In genomic region chr5:5510304-5510887, GRCm38 (mm10) we compare ENCODE assay signal across 12 mouse cellular contexts. TPM values are rescaled to one million over a fixed set of nuclear protein-coding genes. Genes with fewer than 3 reads are reported as not detected.
A peak's percentile ranks its signal among the peaks of the same experiment; 100 is the strongest.
DNase-seq lines count a peak whose midpoint lies in the region; ATAC-seq and TF ChIP-seq lines count a peak whose summit lies in the region.
"Had no signal": no experiment of that assay in that cellular context is flagged by ENCODE, and none has a peak within 500 bp of the region (broad histone marks: within the 10 kb centered on the region; RNA-seq: fewer than 3 reads in every experiment).

No protein-coding gene starts in this region.

- peaks cover 54% of the 10 kb centered on the region for H3K79me3 ChIP-seq in C2C12 (ENCODE audit: low read depth)

- peaks cover 4% of the 10 kb centered on the region for H3K36me3 ChIP-seq in heart, embryonic 16.5 days (ENCODE audit: control insufficient read depth, insufficient read depth)
- H3K36me3 ChIP-seq in C2C12 (ENCODE audit: control insufficient read depth, insufficient read depth) = peaks cover 57% of the 10 kb centered on the region
- no peaks in the 10 kb centered on the region for H3K36me3 ChIP-seq in forebrain, embryonic 15.5 days

- no peak overlapping the region for H3K27ac ChIP-seq in heart, embryonic 16.5 days (ENCODE audit: low read length)
- H3K27ac ChIP-seq in forebrain, embryonic 15.5 days (replicated peaks) = no peak overlapping the region
- H3K27ac ChIP-seq: hindbrain, postnatal 0 days; liver, embryonic 12.5 days had no signal

- peaks cover 7% of the 10 kb centered on the region; the same call in 1 of the 2 replicates for H3K4me1 ChIP-seq in heart, embryonic 16.5 days (ENCODE audit: control insufficient read depth, insufficient read depth, low read length)
- peaks cover 33% of the 10 kb centered on the region for H3K4me1 ChIP-seq in forebrain, embryonic 15.5 days

- no peak for TF ChIP-seq CTCF in C2C12 (IDR thresholded peaks at IDR 0.05; ENCODE audit: control insufficient read depth, insufficient read depth, insufficient read length)

- H3K27me3 ChIP-seq in heart, embryonic 16.5 days (ENCODE audit: control insufficient read depth, insufficient read depth, low read length) = no peaks in the 10 kb centered on the region
- H3K27me3 ChIP-seq in C2C12 (ENCODE audit: control insufficient read depth, insufficient read depth, insufficient read length) = no peaks in the 10 kb centered on the region
- no peaks in the 10 kb centered on the region for H3K27me3 ChIP-seq in forebrain, embryonic 15.5 days
- H3K27me3 ChIP-seq: liver, embryonic 12.5 days had no signal

- 0 out of 2 replicates have a peak overlapping the region, but pooled peaks have one; percentile 14 for H3K4me2 ChIP-seq in heart, embryonic 16.5 days (ENCODE audit: low read depth, low read length)
- H3K4me2 ChIP-seq in forebrain, embryonic 15.5 days (replicated peaks) = 0 out of 2 replicates have a peak overlapping the region, but pooled peaks have one; percentile 13
- H3K4me2 ChIP-seq: liver, embryonic 12.5 days had no signal

- H3K9me3 ChIP-seq in heart, embryonic 16.5 days (replicated peaks; ENCODE audit: control insufficient read depth, low read length) = no peaks in the 10 kb centered on the region
- no peaks in the 10 kb centered on the region for H3K9me3 ChIP-seq in forebrain, embryonic 15.5 days
- H3K9me3 ChIP-seq: liver, embryonic 12.5 days had no signal

- no peak for ATAC-seq in heart, embryonic 16.5 days (replicated peaks; ENCODE audit: extremely low read depth, insufficient read depth, low FRiP score)
- ATAC-seq in forebrain, embryonic 15.5 days (replicated peaks) = no peak
- ATAC-seq: hindbrain, postnatal 0 days; liver, embryonic 12.5 days had no signal

- H3ac ChIP-seq in C2C12 (ENCODE audit: control insufficient read depth, insufficient read length, low read depth) = no peak overlapping the region

- peaks cover 84% of the 10 kb centered on the region for H3K79me2 ChIP-seq in C2C12 (ENCODE audit: control insufficient read depth, insufficient read depth)

- 59% methylated on average over 10 of the region's 10 CpGs for WGBS in heart, embryonic 16.5 days
- 20% methylated on average over 10 of the region's 10 CpGs for WGBS in forebrain, embryonic 15.5 days

- no peak overlapping the region for H3K4me3 ChIP-seq in heart, embryonic 16.5 days (ENCODE audit: low read length)
- H3K4me3 ChIP-seq in C2C12 (ENCODE audit: insufficient read depth, poor library complexity, severe bottlenecking) = peak overlapping the region; percentile 25
- H3K4me3 ChIP-seq in forebrain, embryonic 15.5 days = no peak overlapping the region
- H3K4me3 ChIP-seq: liver, embryonic 12.5 days had no signal

- DNase-seq in heart, adult 8-10 months (ENCODE audit: low spot score) = no peak
- DNase-seq in NIH3T3 (ENCODE audit: low read depth) = peak; percentile 56
- no peak for DNase-seq in frontal cortex, postnatal 14 days (ENCODE audit: low spot score in 2 of 2)
- no peak for DNase-seq in gastrocnemius, adult 18-20 months (ENCODE audit: low spot score)
- DNase-seq: lung, postnatal 4 days; thymus, postnatal 4 days had no signal

- H3K9ac ChIP-seq in heart, embryonic 16.5 days (ENCODE audit: low read length) = no peak overlapping the region
- H3K9ac ChIP-seq in forebrain, embryonic 15.5 days (replicated peaks) = no peak overlapping the region
- H3K9ac ChIP-seq: liver, embryonic 12.5 days had no signal

TF ChIP-seq in C2C12, 6 proteins besides CTCF, POLR2A, EP300 and RAD21:
- TF ChIP-seq MYOD1 (IDR thresholded peaks at IDR 0.05; ENCODE audit: control insufficient read depth, insufficient read length, low read depth) (peak; percentile 75), FOSL1 (IDR thresholded peaks at IDR 0.05; ENCODE audit: insufficient read depth, low read length, poor library complexity, severe bottlenecking) (peak; percentile 57), MAX (IDR thresholded peaks at IDR 0.05) (no peak), USF1 (IDR thresholded peaks at IDR 0.05; ENCODE audit: low read depth) (no peak), MYOG (IDR thresholded peaks at IDR 0.05; ENCODE audit: control insufficient read depth, extremely low read depth, insufficient read length) (no peak), CEBPB (IDR thresholded peaks at IDR 0.05; ENCODE audit: low read depth) (no peak)

RNA-seq across cellular contexts. Expression of gene Cldn12, which starts 4.4 kb away (rescaled TPM):
- 11.3 and 12.8 TPM in 2 replicates for polyA plus RNA-seq in heart, embryonic 16.5 days (2015; fragmentation: Nextera tagmentation; extraction: Ambion mirVana)
- 10 to 100 TPM; 13.7 to 24.2 (median 16.9) TPM for total RNA-seq in heart, adult 8-10 months (2022)
- 27.2 TPM for polyA plus RNA-seq in C2C12 (2012; fragmentation: generic; extraction: Trizol)
- polyA plus RNA-seq in forebrain, embryonic 15.5 days (2015; fragmentation: Nextera tagmentation; extraction: Ambion mirVana) = 18.2 and 19.8 TPM in 2 replicates
- total RNA-seq in gastrocnemius, adult 18-20 months (2021) = 10 to 100 TPM in 1 of 2 experiments, 1 to 10 TPM in 1; 9.0 to 10.7 TPM

RNA-seq across cellular contexts. Expression of gene 1700015F17Rik, which starts 31.5 kb away (rescaled TPM):
- not detected in 2 replicates for polyA plus RNA-seq in heart, embryonic 16.5 days (2015; fragmentation: Nextera tagmentation; extraction: Ambion mirVana)
- not detected for total RNA-seq in heart, adult 8-10 months (2022)
- polyA plus RNA-seq in C2C12 (2012; fragmentation: generic; extraction: Trizol) = not detected
- polyA plus RNA-seq in forebrain, embryonic 15.5 days (2015; fragmentation: Nextera tagmentation; extraction: Ambion mirVana) = not detected in 2 replicates
- total RNA-seq in gastrocnemius, adult 18-20 months (2021) = not detected
- total RNA-seq: hindbrain, postnatal 0 days; monocyte, adult 5-6 weeks had no signal
- polyA plus RNA-seq: hindbrain, postnatal 0 days; liver, embryonic 12.5 days had no signal

RNA-seq across cellular contexts. Expression of gene Gtpbp10, which starts 48.9 kb away (rescaled TPM):
- 16.2 and 18.3 TPM in 2 replicates for polyA plus RNA-seq in heart, embryonic 16.5 days (2015; fragmentation: Nextera tagmentation; extraction: Ambion mirVana)
- 10 to 100 TPM in 3 of 4 experiments, 1 to 10 TPM in 1; 9.1 to 13.0 (median 11.1) TPM for total RNA-seq in heart, adult 8-10 months (2022)
- 4.6 TPM for polyA plus RNA-seq in C2C12 (2012; fragmentation: generic; extraction: Trizol)
- polyA plus RNA-seq in forebrain, embryonic 15.5 days (2015; fragmentation: Nextera tagmentation; extraction: Ambion mirVana) = 23.7 and 27.9 TPM in 2 replicates
- 1 to 10 TPM; 6.6 to 7.7 TPM for total RNA-seq in gastrocnemius, adult 18-20 months (2021)
